In the genomic region with DNA sequence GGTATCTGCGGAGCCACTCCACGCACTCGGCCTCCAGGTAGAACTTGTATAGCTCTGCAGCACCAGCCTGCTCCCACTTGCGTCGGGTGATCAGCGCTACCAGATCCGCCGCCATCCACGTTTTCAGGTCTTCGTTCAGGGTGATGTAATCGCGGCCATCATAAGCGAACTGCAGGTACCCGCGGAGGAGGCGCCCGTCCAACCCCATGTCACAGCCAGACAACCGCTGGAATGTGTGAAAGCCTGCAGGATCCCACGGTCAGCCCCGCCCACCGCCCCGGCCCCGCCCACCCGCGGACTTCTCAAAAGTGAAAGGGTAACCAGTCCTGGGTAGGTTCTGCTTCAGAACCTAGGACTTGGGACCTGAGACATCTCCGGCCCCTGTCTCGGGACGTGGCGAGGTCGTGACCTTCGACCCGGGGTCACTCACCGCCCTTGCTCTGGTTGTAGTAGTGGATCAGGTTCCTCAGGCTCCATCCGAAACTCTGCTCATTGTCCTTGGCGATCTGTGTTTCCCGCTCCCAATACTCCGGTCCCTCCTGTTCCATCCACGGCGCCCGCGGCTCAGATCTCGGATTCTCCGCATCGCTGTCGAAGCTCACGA, we compare ENCODE assay signal across 8 mouse cellular contexts. TPM values are rescaled to one million over a fixed set of nuclear protein-coding genes. Genes with fewer than 3 reads are reported as not detected.
DNase-seq lines count a peak whose midpoint lies in the region; ATAC-seq and TF ChIP-seq lines count a peak whose summit lies in the region.

No protein-coding gene starts in this region.

- DNase-seq in adrenal gland, adult (ENCODE audit: inconsistent age in 2 of 2, low spot score in 1 of 2): peak; percentile 40 to 77
- DNase-seq in adrenal gland, adult 8-10 months: no peak
- peak; percentile 82 for DNase-seq in embryonic facial prominence, embryonic 10.5 days (ENCODE audit: low spot score)
- peak; percentile 79 for DNase-seq in hindbrain, embryonic 10.5 days (ENCODE audit: low spot score)
- peak; percentile 97 for DNase-seq in midbrain, embryonic 11.5 days (ENCODE audit: low spot score, missing footprints)
- peak; percentile 57 for DNase-seq in thymus, postnatal 4 days

- peak overlapping the region; percentile 81 for H3K9ac ChIP-seq in ES-Bruce4 (ENCODE audit: low read depth, poor library complexity, severe bottlenecking)
- H3K9ac ChIP-seq in limb, embryonic 12.5 days (replicated peaks): peak overlapping the region; percentile 52
- peak overlapping the region; percentile 76 for H3K9ac ChIP-seq in midbrain, embryonic 11.5 days (ENCODE audit: low read length)

- peak overlapping the region; percentile 77 for H3K4me3 ChIP-seq in ES-Bruce4 (ENCODE audit: low read depth, low read length)
- H3K4me3 ChIP-seq in embryonic facial prominence, embryonic 10.5 days: peak overlapping the region; percentile 69
- H3K4me3 ChIP-seq in hindbrain, embryonic 10.5 days: peak overlapping the region; percentile 72
- H3K4me3 ChIP-seq in limb, embryonic 12.5 days (replicated peaks): peak overlapping the region; percentile 52
- peak overlapping the region; percentile 54 for H3K4me3 ChIP-seq in midbrain, embryonic 11.5 days (ENCODE audit: low read depth, low read length)

- peaks cover 2% of the 10 kb centered on the region; the same call in 1 of the 2 replicates for H3K27me3 ChIP-seq in ES-Bruce4 (ENCODE audit: control insufficient read depth, insufficient read depth, low read length, poor library complexity, severe bottlenecking)
- H3K27me3 ChIP-seq in embryonic facial prominence, embryonic 10.5 days (replicated peaks; ENCODE audit: low read depth, poor library complexity, severe bottlenecking): peaks cover 51% of the 10 kb centered on the region
- H3K27me3 ChIP-seq in hindbrain, embryonic 10.5 days (ENCODE audit: insufficient read depth, poor library complexity, severe bottlenecking): peaks cover 39% of the 10 kb centered on the region
- peaks cover 50% of the 10 kb centered on the region for H3K27me3 ChIP-seq in limb, embryonic 12.5 days
- H3K27me3 ChIP-seq in midbrain, embryonic 11.5 days (ENCODE audit: control insufficient read depth, insufficient read depth, low read length): no peaks in the 10 kb centered on the region; the same call in 1 of the 2 replicates

- TF ChIP-seq CTCF in ES-Bruce4 (IDR thresholded peaks at IDR 0.05; ENCODE audit: low read depth, low read length): no peak

- WGBS in embryonic facial prominence, embryonic 10.5 days: under 1% methylated on average over 46 of the region's 46 CpGs
- under 1% methylated on average over 46 of the region's 46 CpGs for WGBS in hindbrain, embryonic 10.5 days
- 1% methylated on average over 46 of the region's 46 CpGs for WGBS in limb, embryonic 12.5 days
- WGBS in midbrain, embryonic 11.5 days: under 1% methylated on average over 46 of the region's 46 CpGs

- TF ChIP-seq POLR2A in ES-Bruce4 (IDR thresholded peaks at IDR 0.05; ENCODE audit: insufficient read depth, low read length): no peak

- H3K4me2 ChIP-seq in limb, embryonic 12.5 days: peak overlapping the region; percentile 94
- H3K4me2 ChIP-seq in midbrain, embryonic 11.5 days: peak overlapping the region; percentile 97

- H3K36me3 ChIP-seq in ES-Bruce4 (ENCODE audit: control insufficient read depth, insufficient read depth, low read length, poor library complexity, severe bottlenecking): no peaks in the 10 kb centered on the region
- H3K36me3 ChIP-seq in embryonic facial prominence, embryonic 10.5 days (replicated peaks): no peaks in the 10 kb centered on the region
- H3K36me3 ChIP-seq in hindbrain, embryonic 10.5 days: no peaks in the 10 kb centered on the region
- no peaks in the 10 kb centered on the region for H3K36me3 ChIP-seq in limb, embryonic 12.5 days
- no peaks in the 10 kb centered on the region for H3K36me3 ChIP-seq in midbrain, embryonic 11.5 days (ENCODE audit: control insufficient read depth, insufficient read depth, low read length)

- no peak for TF ChIP-seq EP300 in ES-Bruce4 (IDR thresholded peaks at IDR 0.05; ENCODE audit: insufficient read depth, low read depth, low read length)

- H3K4me1 ChIP-seq in ES-Bruce4 (ENCODE audit: control insufficient read depth, insufficient read depth, low read length): no peaks in the 10 kb centered on the region
- peaks cover 13% of the 10 kb centered on the region for H3K4me1 ChIP-seq in embryonic facial prominence, embryonic 10.5 days
- peaks cover 18% of the 10 kb centered on the region for H3K4me1 ChIP-seq in hindbrain, embryonic 10.5 days (replicated peaks)
- H3K4me1 ChIP-seq in limb, embryonic 12.5 days (replicated peaks): peaks cover 4% of the 10 kb centered on the region; the same call in 1 of the 2 replicates
- H3K4me1 ChIP-seq in midbrain, embryonic 11.5 days (ENCODE audit: control insufficient read depth, insufficient read depth, low read length): peaks cover 6% of the 10 kb centered on the region; the same call in 1 of the 2 replicates

- ATAC-seq in limb, embryonic 12.5 days (ENCODE audit: insufficient number of reproducible peaks, insufficient read depth, low FRiP score, low TSS enrichment, low read depth): peak; percentile 81
- peak; percentile 84 for ATAC-seq in midbrain, embryonic 11.5 days (ENCODE audit: low FRiP score)

- no peak overlapping the region for H3K27ac ChIP-seq in ES-Bruce4 (ENCODE audit: insufficient read depth, low read length)
- H3K27ac ChIP-seq in embryonic facial prominence, embryonic 10.5 days (replicated peaks): peak overlapping the region; percentile 82
- peak overlapping the region; percentile 86 for H3K27ac ChIP-seq in hindbrain, embryonic 10.5 days
- H3K27ac ChIP-seq in limb, embryonic 12.5 days: no peak overlapping the region
- no peak overlapping the region for H3K27ac ChIP-seq in midbrain, embryonic 11.5 days (ENCODE audit: low read depth, low read length)

- H3K9me3 ChIP-seq in ES-Bruce4 (replicated peaks; ENCODE audit: control insufficient read depth, insufficient read depth, low read length, poor library complexity, severe bottlenecking): no peaks in the 10 kb centered on the region
- H3K9me3 ChIP-seq in embryonic facial prominence, embryonic 10.5 days: no peaks in the 10 kb centered on the region
- H3K9me3 ChIP-seq in hindbrain, embryonic 10.5 days: no peaks in the 10 kb centered on the region
- no peaks in the 10 kb centered on the region for H3K9me3 ChIP-seq in limb, embryonic 12.5 days
- no peaks in the 10 kb centered on the region for H3K9me3 ChIP-seq in midbrain, embryonic 11.5 days (ENCODE audit: control insufficient read depth, low read length)

RNA-seq across cellular contexts. Expression of gene Gm11127, which starts 25.2 kb away (rescaled TPM):
- total RNA-seq in adrenal gland, adult 8-10 months (2022): 1 to 10 TPM; 5.8 to 7.9 (median 6.7) TPM
- not detected in 2 replicates for polyA plus RNA-seq in ES-Bruce4 (2011; ENCODE audit: insufficient read depth, insufficient read length, low read depth, missing spikeins)
- not detected in 2 replicates for polyA plus RNA-seq in embryonic facial prominence, embryonic 10.5 days (2016; fragmentation: Nextera tagmentation; extraction: Ambion mirVana)
- polyA plus RNA-seq in hindbrain, embryonic 10.5 days (2016; fragmentation: Nextera tagmentation; extraction: Ambion mirVana): not detected in 2 replicates
- not detected in 2 replicates for polyA plus RNA-seq in limb, embryonic 12.5 days (2016; fragmentation: Nextera tagmentation; extraction: Ambion mirVana)
- polyA plus RNA-seq in midbrain, embryonic 11.5 days (2014; fragmentation: Nextera tagmentation; extraction: Ambion mirVana): not detected in 2 replicates

RNA-seq across cellular contexts. Expression of gene Gm19684, which starts 38.1 kb away (rescaled TPM):
- 1 to 10 TPM in 1 of 4 experiments, under 1 TPM in 3; 0.23 to 1.1 (median 0.58) TPM for total RNA-seq in adrenal gland, adult 8-10 months (2022)
- polyA plus RNA-seq in ES-Bruce4 (2011; ENCODE audit: insufficient read depth, insufficient read length, low read depth, missing spikeins): 0.41 TPM in 1 of 2 replicates, not detected in the other
- polyA plus RNA-seq in embryonic facial prominence, embryonic 10.5 days (2016; fragmentation: Nextera tagmentation; extraction: Ambion mirVana): not detected in 2 replicates
- polyA plus RNA-seq in hindbrain, embryonic 10.5 days (2016; fragmentation: Nextera tagmentation; extraction: Ambion mirVana): not detected in 2 replicates
- not detected in 2 replicates for polyA plus RNA-seq in limb, embryonic 12.5 days (2016; fragmentation: Nextera tagmentation; extraction: Ambion mirVana)
- polyA plus RNA-seq in midbrain, embryonic 11.5 days (2014; fragmentation: Nextera tagmentation; extraction: Ambion mirVana): not detected in 2 replicates

RNA-seq across cellular contexts. Expression of gene Gm6034, which starts 40.6 kb away (rescaled TPM):
- under 1 TPM in 2 of 4 experiments, not detected in 2; 0.17 to 0.30 TPM for total RNA-seq in adrenal gland, adult 8-10 months (2022)
- not detected in 2 replicates for polyA plus RNA-seq in ES-Bruce4 (2011; ENCODE audit: insufficient read depth, insufficient read length, low read depth, missing spikeins)
- not detected in 2 replicates for polyA plus RNA-seq in embryonic facial prominence, embryonic 10.5 days (2016; fragmentation: Nextera tagmentation; extraction: Ambion mirVana)
- not detected in 2 replicates for polyA plus RNA-seq in hindbrain, embryonic 10.5 days (2016; fragmentation: Nextera tagmentation; extraction: Ambion mirVana)
- polyA plus RNA-seq in limb, embryonic 12.5 days (2016; fragmentation: Nextera tagmentation; extraction: Ambion mirVana): not detected in 2 replicates
- polyA plus RNA-seq in midbrain, embryonic 11.5 days (2014; fragmentation: Nextera tagmentation; extraction: Ambion mirVana): not detected in 2 replicates

RNA-seq across cellular contexts. Expression of gene H2-T22, which starts 40.8 kb away (rescaled TPM):
- 10 to 100 TPM; 33.8 to 65.4 (median 46.3) TPM for total RNA-seq in adrenal gland, adult 8-10 months (2022)
- 17.3 and 18.2 TPM in 2 replicates for polyA plus RNA-seq in ES-Bruce4 (2011; ENCODE audit: insufficient read depth, insufficient read length, low read depth, missing spikeins)
- 7.4 and 9.0 TPM in 2 replicates for polyA plus RNA-seq in embryonic facial prominence, embryonic 10.5 days (2016; fragmentation: Nextera tagmentation; extraction: Ambion mirVana)
- 7.4 and 8.9 TPM in 2 replicates for polyA plus RNA-seq in hindbrain, embryonic 10.5 days (2016; fragmentation: Nextera tagmentation; extraction: Ambion mirVana)
- polyA plus RNA-seq in limb, embryonic 12.5 days (2016; fragmentation: Nextera tagmentation; extraction: Ambion mirVana): 14.0 and 15.4 TPM in 2 replicates
- 7.3 and 7.6 TPM in 2 replicates for polyA plus RNA-seq in midbrain, embryonic 11.5 days (2014; fragmentation: Nextera tagmentation; extraction: Ambion mirVana)

RNA-seq across cellular contexts. Expression of gene Gm7030, which starts 45.9 kb away (rescaled TPM):
- total RNA-seq in adrenal gland, adult 8-10 months (2022): under 1 TPM in 2 of 4 experiments, not detected in 2; 0.62 to 0.65 TPM
- polyA plus RNA-seq in ES-Bruce4 (2011; ENCODE audit: insufficient read depth, insufficient read length, low read depth, missing spikeins): 0.81 and 1.4 TPM in 2 replicates
- polyA plus RNA-seq in embryonic facial prominence, embryonic 10.5 days (2016; fragmentation: Nextera tagmentation; extraction: Ambion mirVana): not detected in 2 replicates
- not detected in 2 replicates for polyA plus RNA-seq in hindbrain, embryonic 10.5 days (2016; fragmentation: Nextera tagmentation; extraction: Ambion mirVana)
- polyA plus RNA-seq in limb, embryonic 12.5 days (2016; fragmentation: Nextera tagmentation; extraction: Ambion mirVana): not detected in 2 replicates
- polyA plus RNA-seq in midbrain, embryonic 11.5 days (2014; fragmentation: Nextera tagmentation; extraction: Ambion mirVana): not detected in 2 replicates

Comparison
In these comparisons a context has a peak if more than half of its experiments do, and no peak if none do; other contexts are left out.
1. H3K27ac ChIP-seq: peak in embryonic facial prominence, embryonic 10.5 days (single experiment) and hindbrain, embryonic 10.5 days (single experiment); none in ES-Bruce4 (single experiment), limb, embryonic 12.5 days (single experiment) and midbrain, embryonic 11.5 days (single experiment).
2. Peak in every context shown above with its lines, with median percentiles within 50 percentile points of each other: H3K4me3 ChIP-seq and H3K9ac ChIP-seq.